Mouse (Mus musculus) heart, embryonic 15.5 days (tissue): ENCODE data around the gene Spock3. TPM values are rescaled to one million over a fixed set of nuclear protein-coding genes. Genes with fewer than 3 reads are reported as not detected.

ENCODE experiments used
- ATAC-seq: fragments of 200-750 bp; cut with Nextera tagmentation; replicated peaks from 2 replicates; pipeline ENCODE4 v1.8.0; 2017; ENCODE audit warnings: low read depth, moderate TSS enrichment; ENCODE audit not compliant: insufficient number of reproducible peaks, insufficient read depth, low FRiP score
- H3K27ac ChIP-seq: fragments of 300-500 bp; sonication (generic); 2 replicates; pipeline ENCODE4 v1.5.1; 2015; ENCODE audit warnings: mild to moderate bottlenecking, inconsistent platforms
- H3K27me3 ChIP-seq: fragments of 300-500 bp; sonication (generic); 2 replicates; pipeline ENCODE4 v1.6.1; 2015; ENCODE audit warnings: inconsistent platforms
- H3K36me3 ChIP-seq: fragments of 300-500 bp; sonication (generic); 2 replicates; pipeline ENCODE4 v1.6.1; 2015; ENCODE audit warnings: mild to moderate bottlenecking, inconsistent platforms
- H3K4me1 ChIP-seq: fragments of 300-500 bp; sonication (generic); replicated peaks from 2 replicates; pipeline ENCODE4 v1.6.1; 2015; ENCODE audit warnings: inconsistent platforms
- H3K4me2 ChIP-seq: fragments of 300-500 bp; sonication (generic); 2 replicates; pipeline ENCODE4 v1.6.1; 2015; ENCODE audit warnings: inconsistent platforms, mild to moderate bottlenecking, moderate library complexity
- H3K4me3 ChIP-seq: fragments of 300-500 bp; sonication (generic); 2 replicates; pipeline ENCODE4 v1.5.1; 2015; ENCODE audit warnings: mild to moderate bottlenecking, inconsistent platforms
- H3K9ac ChIP-seq: fragments of 300-500 bp; sonication (generic); 2 replicates; pipeline ENCODE4 v1.6.1; 2015; ENCODE audit warnings: mild to moderate bottlenecking, inconsistent platforms
- H3K9me3 ChIP-seq: fragments of 300-500 bp; sonication (generic); replicated peaks from 2 replicates; pipeline ENCODE4 v1.6.1; 2016; ENCODE audit warnings: inconsistent platforms
- WGBS: fragments of 180-500 bp; shearing (Covaris S2); methylation state at CpG from one replicate; pipeline ENCODE4 v1.1.7; 2015; ENCODE audit warnings: mixed read lengths; 5-methylcytosine and 5-hydroxymethylcytosine counted together
- polyA plus RNA-seq: library from polyadenylated mRNA; unstranded; fragments of >200 nt; fragmentation: Nextera tagmentation; extraction: Ambion mirVana; gene quantifications from 2 replicates; pipeline ENCODE4 v1.2.1, GENCODE M21; 2015

Spock3 gene
- polyA plus RNA-seq: 1.8 and 2.7 TPM in 2 replicates

DNA sequence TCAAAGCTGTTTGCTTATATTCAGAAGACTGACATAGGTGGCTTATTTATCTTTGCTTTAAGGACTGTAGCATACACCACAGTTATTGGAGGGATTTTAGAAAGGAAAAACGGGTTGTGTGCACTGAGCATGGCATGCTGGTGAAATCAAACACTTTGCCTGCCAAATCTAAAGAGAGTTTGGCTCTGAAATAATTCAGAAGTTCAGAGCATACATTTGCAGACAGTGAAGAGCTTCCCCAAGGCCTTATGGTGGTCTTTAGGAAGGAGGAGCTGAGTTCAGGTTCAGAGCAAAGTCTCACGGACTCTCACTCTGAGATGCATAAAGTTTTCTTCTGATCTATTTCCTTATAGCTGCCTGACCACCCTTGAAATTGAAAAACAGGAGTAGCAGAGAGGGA lies at the start of gene Spock3:
TSS of gene Spock3 (plus strand) at position 301 of the 400 bp plus-strand sequence.
- peaks cover 7% of the 10 kb centered on the region for H3K4me1 ChIP-seq
- H3K27ac ChIP-seq: no peak within 1 kb of the TSS
- peak within 1 kb of the TSS; percentile 97 for H3K4me2 ChIP-seq
- peak within 1 kb of the TSS; percentile 49 for H3K9ac ChIP-seq
- H3K27me3 ChIP-seq: peaks cover 3% of the 10 kb centered on the region
- no peaks in the 10 kb centered on the region for H3K36me3 ChIP-seq
- WGBS: 48% methylated on average over 2 of the region's 2 CpGs
- no peaks in the 10 kb centered on the region for H3K9me3 ChIP-seq
- peak within 1 kb of the TSS; percentile 57 for H3K4me3 ChIP-seq
- no peak for ATAC-seq

DNA sequence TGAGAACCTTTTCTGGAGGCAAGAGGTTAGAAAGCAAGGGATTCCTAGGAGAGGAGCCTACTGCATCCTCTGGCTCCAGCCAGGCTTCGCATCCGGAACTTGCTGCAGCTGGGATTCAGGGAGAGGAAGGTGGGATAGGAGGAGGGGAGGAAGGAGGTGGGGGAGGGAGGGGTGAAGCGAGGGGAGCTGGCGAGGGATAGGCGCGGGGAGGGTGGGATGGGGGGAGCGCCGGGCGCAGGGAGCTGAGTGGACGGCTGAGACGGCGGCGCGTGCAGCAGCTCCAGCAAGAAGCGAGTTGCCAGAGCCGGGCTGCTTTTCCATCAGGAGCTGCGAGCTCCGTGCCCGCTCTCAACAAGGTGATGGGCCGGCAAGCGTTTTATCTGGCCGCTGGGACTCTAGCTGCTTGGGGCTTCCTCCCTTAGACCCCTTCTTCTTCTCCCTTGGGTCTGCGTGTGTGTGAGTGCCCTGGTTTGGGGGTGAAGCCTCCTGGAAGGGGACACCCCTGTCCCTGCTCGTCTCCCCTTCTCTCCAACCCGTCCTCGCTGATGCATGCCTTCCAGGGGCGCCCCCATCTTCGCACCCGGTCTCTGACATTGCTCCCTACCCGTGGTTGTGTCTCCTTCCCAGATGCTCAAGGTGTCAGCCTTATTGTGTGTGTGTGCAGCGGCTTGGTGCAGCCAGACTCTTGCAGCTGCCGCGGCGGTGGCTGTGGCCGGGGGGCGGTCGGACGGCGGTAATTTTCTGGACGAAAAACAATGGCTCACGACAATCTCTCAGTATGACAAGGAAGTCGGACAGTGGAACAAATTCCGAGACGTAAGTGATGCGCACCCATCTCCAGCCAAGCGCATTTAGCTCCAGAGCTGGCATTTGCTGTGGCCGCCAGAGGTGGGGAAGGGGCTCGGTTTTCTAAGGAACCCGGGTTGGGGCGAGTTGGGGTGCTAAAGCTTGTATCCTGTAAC lies 645 bp downstream of the Spock3 start:
- no peak overlapping the region for H3K27ac ChIP-seq
- H3K9ac ChIP-seq: peak overlapping the region; percentile 49
- peak overlapping the region; percentile 57 for H3K4me3 ChIP-seq
- H3K4me2 ChIP-seq: peak overlapping the region; percentile 97
- no peaks in the 10 kb centered on the region for H3K9me3 ChIP-seq
- peaks cover 3% of the 10 kb centered on the region for H3K27me3 ChIP-seq
- H3K36me3 ChIP-seq: no peaks in the 10 kb centered on the region
- ATAC-seq: peak; percentile 55; the same call in 1 of the 2 replicates
- peaks cover 7% of the 10 kb centered on the region for H3K4me1 ChIP-seq
- under 1% methylated on average over 49 of the region's 50 CpGs for WGBS

DNA sequence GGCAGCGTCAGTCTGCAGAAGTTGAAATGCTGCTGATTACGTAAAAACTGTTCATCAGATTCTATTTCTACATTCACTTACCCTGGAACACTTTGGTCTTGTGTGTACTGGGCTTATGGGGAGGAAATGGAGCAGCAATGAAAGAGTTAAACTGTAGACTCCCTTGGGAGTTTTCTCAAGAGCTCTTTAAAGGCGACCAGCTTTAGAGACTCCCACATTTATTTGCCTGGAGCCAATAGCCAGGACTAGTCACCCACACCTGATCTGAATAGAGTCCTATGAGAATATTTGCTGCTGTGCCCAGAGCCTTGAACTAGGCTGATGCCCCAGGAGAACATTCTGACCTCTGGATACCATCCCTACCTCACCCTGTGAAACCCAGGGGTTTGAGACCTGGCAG lies 1.7 kb downstream of the Spock3 start:
- H3K9me3 ChIP-seq: no peaks in the 10 kb centered on the region
- H3K9ac ChIP-seq: no peak overlapping the region
- H3K27ac ChIP-seq: no peak overlapping the region
- H3K4me3 ChIP-seq: peak overlapping the region; percentile 57; the same call in 1 of the 2 replicates
- 22% methylated on average over 3 of the region's 3 CpGs for WGBS
- H3K27me3 ChIP-seq: peaks cover 3% of the 10 kb centered on the region
- 0 out of 2 replicates have a peak, but pooled peaks have one; percentile 14 for ATAC-seq
- H3K4me2 ChIP-seq: peak overlapping the region; percentile 97; the same call in 1 of the 2 replicates
- H3K4me1 ChIP-seq: peaks cover 7% of the 10 kb centered on the region
- H3K36me3 ChIP-seq: no peaks in the 10 kb centered on the region

GRCm38 (mm10) chr8:62962608-62963007 lies 11.8 kb downstream of the Spock3 start:
- H3K9me3 ChIP-seq: no peaks in the 10 kb centered on the region
- H3K4me3 ChIP-seq: no peak overlapping the region
- H3K4me1 ChIP-seq: no peaks in the 10 kb centered on the region
- H3K9ac ChIP-seq: no peak overlapping the region
- no peak overlapping the region for H3K4me2 ChIP-seq
- H3K27ac ChIP-seq: no peak overlapping the region
- no peaks in the 10 kb centered on the region for H3K36me3 ChIP-seq
- no peak for ATAC-seq
- H3K27me3 ChIP-seq: no peaks in the 10 kb centered on the region
- 73% methylated on average over 3 of the region's 3 CpGs for WGBS

DNA sequence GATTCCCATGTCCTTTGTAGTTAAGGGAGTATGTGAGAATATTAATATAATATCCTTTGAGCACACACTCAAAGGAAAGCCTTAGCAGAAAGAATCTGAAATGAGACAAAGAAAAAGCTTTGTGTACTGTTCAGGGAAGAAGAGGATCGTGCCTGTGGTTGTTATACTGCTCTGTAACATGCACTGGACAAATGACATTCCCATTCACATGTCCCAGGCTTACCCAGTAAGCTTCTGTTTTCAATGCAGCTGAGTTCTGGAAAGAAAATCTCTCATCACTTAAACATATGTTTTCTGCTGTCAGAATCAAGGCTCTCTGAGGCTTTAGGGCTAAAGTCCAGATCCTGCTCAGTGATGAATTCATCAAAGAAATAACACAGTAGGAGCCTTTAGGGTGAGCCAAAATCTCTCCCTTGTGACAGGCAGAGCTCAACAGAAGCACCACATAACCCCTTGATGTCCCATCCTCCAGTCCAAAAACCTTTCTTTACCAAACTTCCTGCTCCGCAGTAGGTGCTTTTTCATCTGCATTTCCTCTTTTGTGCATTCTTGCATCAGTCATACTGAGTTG lies 19.1 kb downstream of the Spock3 start:
- no peak overlapping the region for H3K4me2 ChIP-seq
- ATAC-seq: no peak
- H3K27me3 ChIP-seq: no peaks in the 10 kb centered on the region
- no peaks in the 10 kb centered on the region for H3K9me3 ChIP-seq
- no peaks in the 10 kb centered on the region for H3K36me3 ChIP-seq
- no peaks in the 10 kb centered on the region for H3K4me1 ChIP-seq
- no peak overlapping the region for H3K9ac ChIP-seq
- no peak overlapping the region for H3K27ac ChIP-seq
- no peak overlapping the region for H3K4me3 ChIP-seq
- 75% methylated on average over 2 of the region's 2 CpGs for WGBS

DNA sequence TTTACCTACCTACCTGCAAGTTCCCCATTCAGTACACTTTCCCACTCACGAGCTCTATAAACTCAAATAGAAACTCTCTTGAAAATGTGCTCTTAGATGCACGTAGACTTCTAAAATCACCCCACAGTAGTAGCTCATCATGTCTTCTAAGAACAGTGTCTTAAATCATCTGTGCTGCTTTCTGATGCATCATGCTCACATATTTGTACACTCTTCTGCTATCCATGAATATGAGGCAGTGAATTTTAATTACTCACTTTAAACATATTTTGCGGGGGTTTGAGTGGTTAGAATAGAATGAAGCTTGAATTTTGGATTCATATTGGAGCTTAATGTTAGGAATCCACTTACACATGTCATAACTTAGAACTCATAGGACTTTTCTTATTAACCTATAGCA lies 138.2 kb downstream of the Spock3 start:
- 71% methylated on average over 3 of the region's 3 CpGs for WGBS
- H3K9me3 ChIP-seq: no peaks in the 10 kb centered on the region
- no peak for ATAC-seq

DNA sequence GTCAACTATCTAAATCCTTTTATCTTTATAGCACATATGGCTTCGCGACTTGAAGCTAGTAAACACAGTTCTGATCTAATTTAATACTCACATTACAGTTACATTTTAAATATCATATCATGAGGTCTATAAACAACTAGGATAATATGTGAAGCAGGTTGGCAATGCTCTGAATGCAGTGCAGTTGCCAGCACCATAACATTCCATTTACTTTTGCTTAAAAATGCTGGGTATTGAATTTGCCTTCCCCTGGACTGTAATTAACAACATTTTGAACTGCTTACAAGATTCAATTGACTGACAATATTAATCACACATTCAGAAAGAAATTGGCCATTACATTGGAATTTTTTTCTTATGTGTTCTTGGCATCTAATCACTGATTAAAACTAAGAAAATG lies 147.4 kb downstream of the Spock3 start:
- Histone ChIP-seq H3K4me1 (no peaks in the 10 kb centered on the region), H3K27ac (no peak overlapping the region), H3K36me3 (no peaks in the 10 kb centered on the region), H3K9me3 (no peaks in the 10 kb centered on the region), H3K4me3 (no peak overlapping the region), H3K27me3 (no peaks in the 10 kb centered on the region), H3K4me2 (no peak overlapping the region), H3K9ac (no peak overlapping the region)
- 81% methylated on average over 2 of the region's 2 CpGs for WGBS
- ATAC-seq: no peak

More for the DNA sequence above, 138.2 kb downstream of the Spock3 start:
- Histone ChIP-seq H3K27ac (no peak overlapping the region), H3K36me3 (no peaks in the 10 kb centered on the region), H3K4me3 (no peak overlapping the region), H3K9ac (no peak overlapping the region), H3K4me2 (no peak overlapping the region), H3K4me1 (no peaks in the 10 kb centered on the region), H3K27me3 (no peaks in the 10 kb centered on the region)

DNA sequence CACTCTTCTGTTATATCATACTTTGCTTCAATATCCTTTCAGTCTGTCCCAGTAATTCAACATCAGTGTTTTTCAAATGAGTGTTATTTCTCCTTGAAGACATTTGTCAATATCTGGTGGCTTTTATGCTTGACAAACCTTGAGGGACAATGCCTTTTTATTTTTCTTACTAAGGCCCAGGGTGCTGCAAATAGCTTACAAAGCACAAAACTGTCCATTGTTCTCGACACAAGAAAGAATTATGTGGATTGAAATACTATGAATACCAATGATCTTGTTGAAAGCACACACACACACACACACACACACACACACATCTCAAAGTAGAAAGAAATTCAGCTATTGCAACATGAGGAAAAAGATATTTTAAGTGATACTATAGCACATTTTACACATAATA lies 159.0 kb downstream of the Spock3 start:
- H3K9me3 ChIP-seq: no peaks in the 10 kb centered on the region
- H3K36me3 ChIP-seq: no peaks in the 10 kb centered on the region
- H3K27ac ChIP-seq: no peak overlapping the region
- H3K4me3 ChIP-seq: no peak overlapping the region
- no peak overlapping the region for H3K9ac ChIP-seq
- 62% methylated on average over 1 of the region's 1 CpGs for WGBS
- no peak overlapping the region for H3K4me2 ChIP-seq
- H3K4me1 ChIP-seq: no peaks in the 10 kb centered on the region
- H3K27me3 ChIP-seq: no peaks in the 10 kb centered on the region
- ATAC-seq: no peak

DNA sequence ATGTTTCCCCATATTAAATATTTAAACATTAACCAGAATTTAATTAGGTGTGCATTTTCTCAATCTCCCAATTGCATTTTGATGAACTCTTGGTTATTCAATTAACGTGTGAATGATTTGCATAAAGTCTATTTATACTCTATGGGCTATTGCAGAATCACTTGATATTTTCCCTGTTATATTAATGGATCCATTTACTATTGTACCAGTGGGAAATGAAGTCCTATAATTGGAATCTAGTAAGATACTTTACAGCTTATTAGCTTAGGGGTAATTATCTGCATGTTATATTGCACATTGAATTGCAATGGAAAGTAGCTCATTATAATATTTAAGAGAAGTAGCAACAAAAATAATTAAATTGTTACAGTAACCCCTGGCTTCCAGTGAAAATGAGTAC lies 162.1 kb downstream of the Spock3 start:
- H3K9ac ChIP-seq: no peak overlapping the region
- no peaks in the 10 kb centered on the region for H3K9me3 ChIP-seq
- H3K4me3 ChIP-seq: no peak overlapping the region
- H3K4me2 ChIP-seq: no peak overlapping the region
- H3K36me3 ChIP-seq: no peaks in the 10 kb centered on the region
- H3K4me1 ChIP-seq: no peaks in the 10 kb centered on the region
- no peak overlapping the region for H3K27ac ChIP-seq
- no peaks in the 10 kb centered on the region for H3K27me3 ChIP-seq
- no peak for ATAC-seq
- WGBS: 77% methylated on average over 1 of the region's 1 CpGs

DNA sequence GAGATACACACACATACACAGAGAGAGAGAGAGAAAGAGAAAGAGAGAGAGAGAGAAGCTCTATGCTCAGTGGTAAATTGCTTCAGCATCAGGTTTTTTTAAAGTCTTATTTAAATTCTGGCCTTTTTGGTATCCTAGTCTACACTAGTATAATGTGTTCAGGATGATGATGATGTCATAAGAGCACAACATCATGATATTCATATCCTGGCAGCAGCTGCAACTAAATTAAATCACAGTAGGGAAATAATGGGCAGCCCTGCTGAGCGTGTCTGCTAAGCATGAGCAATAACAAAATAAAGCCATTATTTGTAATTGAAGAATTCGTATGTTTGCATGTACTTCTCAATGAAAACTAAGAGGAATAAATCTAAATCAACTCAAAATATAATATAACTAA lies 169.7 kb downstream of the Spock3 start:
- no peak for ATAC-seq
- WGBS: 65% methylated on average over 2 of the region's 2 CpGs
- H3K27me3 ChIP-seq: no peaks in the 10 kb centered on the region
- no peaks in the 10 kb centered on the region for H3K36me3 ChIP-seq
- no peak overlapping the region for H3K4me3 ChIP-seq
- no peak overlapping the region for H3K4me2 ChIP-seq
- H3K27ac ChIP-seq: no peak overlapping the region
- H3K4me1 ChIP-seq: no peaks in the 10 kb centered on the region
- H3K9ac ChIP-seq: no peak overlapping the region
- H3K9me3 ChIP-seq: no peaks in the 10 kb centered on the region

GRCm38 (mm10) chr8:63135406-63135805 lies 184.6 kb downstream of the Spock3 start:
- ATAC-seq: no peak
- H3K9me3 ChIP-seq: no peaks in the 10 kb centered on the region
- WGBS: 76% methylated on average over 3 of the region's 3 CpGs

More at GRCm38 (mm10) chr8:63135406-63135805, 184.6 kb downstream of the Spock3 start:
- no peaks in the 10 kb centered on the region for H3K4me1 ChIP-seq
- no peak overlapping the region for H3K27ac ChIP-seq
- no peaks in the 10 kb centered on the region for H3K36me3 ChIP-seq
- H3K4me2 ChIP-seq: no peak overlapping the region
- no peak overlapping the region for H3K4me3 ChIP-seq
- H3K27me3 ChIP-seq: no peaks in the 10 kb centered on the region
- no peak overlapping the region for H3K9ac ChIP-seq
